Mouse (Mus musculus) liver, postnatal 0 days (tissue): ENCODE measurements at regions not wholly inside any gene's neighbourhood (a gene's known extent, or its start where the extent isn't known, plus 50 kb on each side); places are given as distances from the start of the nearest gene placed in this dataset.

ENCODE experiments used
- CTCF ChIP-seq: sonication (generic); IDR thresholded peaks from 2 replicates; pipeline ENCODE4 v1.5.1; 2016; ENCODE audit warnings: antibody characterized with exemption, low read depth
- EP300 ChIP-seq: IDR thresholded peaks from 2 replicates; pipeline ENCODE4 v1.6.1; 2016; ENCODE audit warnings: antibody characterized with exemption, low read depth, mild to moderate bottlenecking

DNA sequence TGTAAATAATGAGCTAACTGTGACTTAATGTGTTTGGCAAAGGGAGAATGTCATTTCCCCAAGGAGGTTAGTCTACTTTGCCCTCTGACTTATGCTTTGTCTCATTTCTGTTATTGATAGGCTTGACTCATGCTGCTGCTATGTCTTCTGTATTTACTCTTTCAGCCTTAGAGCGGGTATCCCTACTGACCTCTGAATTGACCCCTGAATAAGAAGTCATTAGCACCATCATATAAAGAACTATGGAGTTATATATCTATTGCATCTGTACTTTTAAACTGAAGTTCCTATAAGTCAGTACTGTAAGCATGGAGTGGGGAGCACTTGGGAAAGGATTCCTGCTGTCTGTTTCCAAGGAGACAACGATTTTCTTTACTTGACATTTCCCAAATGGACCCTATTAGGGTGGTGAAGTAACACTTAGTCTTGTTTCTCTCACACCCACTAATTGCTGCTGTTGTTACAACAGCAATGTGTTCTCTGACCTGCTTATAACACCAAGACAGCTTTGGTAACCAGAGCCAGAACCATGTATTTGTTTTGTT lies 75.3 kb upstream of the Cwc22 start:
- TF ChIP-seq CTCF (no peak), EP300 (no peak)
